Mouse (Mus musculus): ENCODE measurements around the gene Rhobtb1. TPM values are rescaled to one million over a fixed set of nuclear protein-coding genes. Genes with fewer than 3 reads are reported as not detected.

Rhobtb1 gene
- polyA plus RNA-seq, 1 experiment from 2014 or later, result 18.1 TPM

- ATAC-seq (ENCODE audit: low FRiP score, low TSS enrichment) (no peak), DNase-seq (no peak)
- no peaks in the 10 kb centered on the region for H3K27me3 ChIP-seq (ENCODE audit: control insufficient read depth, insufficient read depth, low read length)
- no peak overlapping the region for H3K4me3 ChIP-seq (replicated peaks; ENCODE audit: low read depth, low read length)
- H3K4me2 ChIP-seq (ENCODE audit: low read length), result no peak overlapping the region
- H3K36me3 ChIP-seq (ENCODE audit: control insufficient read depth, insufficient read depth, low read length), result no peaks in the 10 kb centered on the region
- no peaks in the 10 kb centered on the region for H3K4me1 ChIP-seq (ENCODE audit: control insufficient read depth, insufficient read depth, low read length)
- no peaks in the 10 kb centered on the region for H3K9me3 ChIP-seq (ENCODE audit: control insufficient read depth, low read length)
- no peak overlapping the region for H3K9ac ChIP-seq (replicated peaks; ENCODE audit: low read length)
- no peak overlapping the region for H3K27ac ChIP-seq (replicated peaks; ENCODE audit: low read depth, low read length)
- WGBS, result 88% methylated on average over 3 of the region's 3 CpGs
Measured at GRCm38 (mm10) chr10:69237185-69237584, 86.0 kb downstream of the Rhobtb1 start.

- H3K4me3 ChIP-seq (replicated peaks; ENCODE audit: low read depth, low read length), result no peak overlapping the region
- no peaks in the 10 kb centered on the region for H3K4me1 ChIP-seq (ENCODE audit: control insufficient read depth, insufficient read depth, low read length)
- H3K27ac ChIP-seq (replicated peaks; ENCODE audit: low read depth, low read length), result no peak overlapping the region
- no peaks in the 10 kb centered on the region for H3K27me3 ChIP-seq (ENCODE audit: control insufficient read depth, insufficient read depth, low read length)
- no peak overlapping the region for H3K9ac ChIP-seq (replicated peaks; ENCODE audit: low read length)
- no peaks in the 10 kb centered on the region for H3K9me3 ChIP-seq (ENCODE audit: control insufficient read depth, low read length)
- H3K4me2 ChIP-seq (ENCODE audit: low read length), result no peak overlapping the region
- H3K36me3 ChIP-seq (ENCODE audit: control insufficient read depth, insufficient read depth, low read length), result no peaks in the 10 kb centered on the region
- no peak for DNase-seq
- no peak for ATAC-seq (ENCODE audit: low FRiP score, low TSS enrichment)
- 92% methylated on average over 9 of the region's 9 CpGs for WGBS
Measured at GRCm38 (mm10) chr10:69237781-69238180, 86.5 kb downstream of the Rhobtb1 start.

GRCm38 (mm10) chr10:69238311-69238710 is 87.1 kb downstream of the Rhobtb1 start:
- Histone ChIP-seq H3K27ac (replicated peaks; ENCODE audit: low read depth, low read length) (no peak overlapping the region), H3K9ac (replicated peaks; ENCODE audit: low read length) (no peak overlapping the region), H3K36me3 (ENCODE audit: control insufficient read depth, insufficient read depth, low read length) (no peaks in the 10 kb centered on the region), H3K4me2 (ENCODE audit: low read length) (no peak overlapping the region), H3K27me3 (ENCODE audit: control insufficient read depth, insufficient read depth, low read length) (no peaks in the 10 kb centered on the region), H3K4me1 (ENCODE audit: control insufficient read depth, insufficient read depth, low read length) (no peaks in the 10 kb centered on the region), H3K9me3 (ENCODE audit: control insufficient read depth, low read length) (no peaks in the 10 kb centered on the region), H3K4me3 (replicated peaks; ENCODE audit: low read depth, low read length) (no peak overlapping the region)
- WGBS, result 45% methylated on average over 6 of the region's 6 CpGs
- ATAC-seq (ENCODE audit: low FRiP score, low TSS enrichment), result no peak
- DNase-seq, result peak; percentile 17

GRCm38 (mm10) chr10:69240530-69240929 is 89.3 kb downstream of the Rhobtb1 start:
- no peak for DNase-seq
- no peaks in the 10 kb centered on the region for H3K36me3 ChIP-seq (ENCODE audit: control insufficient read depth, insufficient read depth, low read length)
- H3K27ac ChIP-seq (replicated peaks; ENCODE audit: low read depth, low read length), result no peak overlapping the region
- no peak for ATAC-seq (ENCODE audit: low FRiP score, low TSS enrichment)
- no peaks in the 10 kb centered on the region for H3K4me1 ChIP-seq (ENCODE audit: control insufficient read depth, insufficient read depth, low read length)
- H3K4me2 ChIP-seq (ENCODE audit: low read length), result no peak overlapping the region
- WGBS, result 91% methylated on average over 2 of the region's 2 CpGs
- H3K4me3 ChIP-seq (replicated peaks; ENCODE audit: low read depth, low read length), result no peak overlapping the region
- no peaks in the 10 kb centered on the region for H3K27me3 ChIP-seq (ENCODE audit: control insufficient read depth, insufficient read depth, low read length)
- H3K9me3 ChIP-seq (ENCODE audit: control insufficient read depth, low read length), result no peaks in the 10 kb centered on the region
- H3K9ac ChIP-seq (replicated peaks; ENCODE audit: low read length), result no peak overlapping the region

- Histone ChIP-seq H3K36me3 (ENCODE audit: control insufficient read depth, insufficient read depth, low read length) (0 out of 2 replicates have a peak, but pooled peaks cover 7% of the 10 kb centered on the region), H3K27me3 (ENCODE audit: control insufficient read depth, insufficient read depth, low read length) (no peaks in the 10 kb centered on the region), H3K9me3 (ENCODE audit: control insufficient read depth, low read length) (peaks cover 3% of the 10 kb centered on the region; the same call in 1 of the 2 replicates), H3K27ac (replicated peaks; ENCODE audit: low read depth, low read length) (no peak overlapping the region), H3K4me2 (ENCODE audit: low read length) (no peak overlapping the region), H3K9ac (replicated peaks; ENCODE audit: low read length) (no peak overlapping the region), H3K4me1 (ENCODE audit: control insufficient read depth, insufficient read depth, low read length) (no peaks in the 10 kb centered on the region), H3K4me3 (replicated peaks; ENCODE audit: low read depth, low read length) (no peak overlapping the region)
- DNase-seq (no peak), ATAC-seq (ENCODE audit: low FRiP score, low TSS enrichment) (no peak)
- WGBS, result 84% methylated on average over 4 of the region's 4 CpGs
Measured at GRCm38 (mm10) chr10:69245151-69245550, 93.9 kb downstream of the Rhobtb1 start.

- Histone ChIP-seq H3K27ac (replicated peaks; ENCODE audit: low read depth, low read length) (no peak overlapping the region), H3K4me3 (replicated peaks; ENCODE audit: low read depth, low read length) (no peak overlapping the region), H3K9ac (replicated peaks; ENCODE audit: low read length) (no peak overlapping the region), H3K36me3 (ENCODE audit: control insufficient read depth, insufficient read depth, low read length) (0 out of 2 replicates have a peak, but pooled peaks cover 7% of the 10 kb centered on the region), H3K4me1 (ENCODE audit: control insufficient read depth, insufficient read depth, low read length) (no peaks in the 10 kb centered on the region), H3K27me3 (ENCODE audit: control insufficient read depth, insufficient read depth, low read length) (no peaks in the 10 kb centered on the region), H3K9me3 (ENCODE audit: control insufficient read depth, low read length) (peaks cover 3% of the 10 kb centered on the region; the same call in 1 of the 2 replicates), H3K4me2 (ENCODE audit: low read length) (no peak overlapping the region)
- no peak for DNase-seq
- WGBS, result 91% methylated on average over 10 of the region's 10 CpGs
- ATAC-seq (ENCODE audit: low FRiP score, low TSS enrichment), result no peak
Measured at GRCm38 (mm10) chr10:69245906-69246668, 94.9 kb downstream of the Rhobtb1 start.

GRCm38 (mm10) chr10:69246762-69247161 is 95.5 kb downstream of the Rhobtb1 start:
- Histone ChIP-seq H3K4me3 (replicated peaks; ENCODE audit: low read depth, low read length) (no peak overlapping the region), H3K4me2 (ENCODE audit: low read length) (no peak overlapping the region), H3K4me1 (ENCODE audit: control insufficient read depth, insufficient read depth, low read length) (no peaks in the 10 kb centered on the region), H3K9ac (replicated peaks; ENCODE audit: low read length) (no peak overlapping the region), H3K9me3 (ENCODE audit: control insufficient read depth, low read length) (peaks cover 3% of the 10 kb centered on the region; the same call in 1 of the 2 replicates), H3K36me3 (ENCODE audit: control insufficient read depth, insufficient read depth, low read length) (0 out of 2 replicates have a peak, but pooled peaks cover 7% of the 10 kb centered on the region), H3K27ac (replicated peaks; ENCODE audit: low read depth, low read length) (no peak overlapping the region), H3K27me3 (ENCODE audit: control insufficient read depth, insufficient read depth, low read length) (no peaks in the 10 kb centered on the region)
- ATAC-seq (ENCODE audit: low FRiP score, low TSS enrichment) (no peak), DNase-seq (no peak)
- 93% methylated on average over 3 of the region's 3 CpGs for WGBS

GRCm38 (mm10) chr10:69247311-69248033 is 96.2 kb downstream of the Rhobtb1 start:
- Histone ChIP-seq H3K9ac (replicated peaks; ENCODE audit: low read length) (no peak overlapping the region), H3K9me3 (ENCODE audit: control insufficient read depth, low read length) (peaks cover 3% of the 10 kb centered on the region; the same call in 1 of the 2 replicates), H3K4me1 (ENCODE audit: control insufficient read depth, insufficient read depth, low read length) (no peaks in the 10 kb centered on the region), H3K36me3 (ENCODE audit: control insufficient read depth, insufficient read depth, low read length) (0 out of 2 replicates have a peak, but pooled peaks cover 7% of the 10 kb centered on the region), H3K27ac (replicated peaks; ENCODE audit: low read depth, low read length) (no peak overlapping the region), H3K4me2 (ENCODE audit: low read length) (no peak overlapping the region), H3K4me3 (replicated peaks; ENCODE audit: low read depth, low read length) (no peak overlapping the region), H3K27me3 (ENCODE audit: control insufficient read depth, insufficient read depth, low read length) (no peaks in the 10 kb centered on the region)
- WGBS, result 97% methylated on average over 7 of the region's 7 CpGs
- ATAC-seq (ENCODE audit: low FRiP score, low TSS enrichment) (no peak), DNase-seq (no peak)

Measured in midbrain, embryonic 14.5 days (tissue).